Mouse (Mus musculus) mesoderm, embryonic 11.5 days (tissue): ENCODE measurements at regions not wholly inside any gene's neighbourhood (a gene's known extent, or its start where the extent isn't known, plus 50 kb on each side); places are given as distances from the start of the nearest gene placed in this dataset.

Source experiments
- DNase-seq: peaks from one replicate; pipeline ENCODE4 v3.0.0-alpha.2; 2012; ENCODE audit warnings: low read depth, low spot score

DNA sequence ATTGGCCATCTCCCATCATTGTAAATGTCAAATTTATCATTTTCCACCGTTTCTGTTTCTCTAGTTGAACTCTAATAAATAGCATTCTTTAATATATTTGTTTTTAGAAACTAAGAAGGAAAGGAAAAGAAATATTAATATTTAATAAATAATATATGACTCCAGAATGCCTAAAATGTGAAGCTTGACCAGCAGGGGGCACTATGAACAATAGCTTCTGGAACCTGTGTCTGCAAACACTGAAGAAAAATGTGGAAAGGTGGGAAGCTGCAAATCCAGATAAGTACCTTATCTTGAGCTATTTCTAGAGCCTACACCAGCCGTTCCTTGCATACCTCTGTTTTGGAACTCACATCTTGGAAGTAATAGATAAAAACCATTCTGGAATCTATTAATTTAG, 493.7 kb upstream of the Lingo2 start:
- peak; percentile 1 for DNase-seq

DNA sequence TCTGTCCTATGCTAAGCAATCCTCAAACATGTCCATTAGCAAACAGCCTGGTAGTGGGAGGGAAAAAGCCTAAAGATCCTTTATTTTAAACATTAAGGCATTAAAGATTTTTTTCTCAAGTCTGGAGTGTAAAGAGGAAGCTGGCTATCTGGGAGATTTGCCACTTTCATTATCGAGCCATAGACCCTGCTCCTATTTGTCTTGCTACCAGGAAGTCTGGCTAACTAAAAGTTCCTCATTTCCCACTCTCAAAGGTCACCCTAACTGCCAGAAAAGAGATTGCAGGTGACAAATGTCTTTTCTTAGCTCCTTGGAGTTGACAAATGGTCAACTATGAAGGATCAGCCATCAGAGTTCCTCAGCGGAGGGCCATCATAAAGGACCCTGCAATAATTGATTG, 461.2 kb upstream of the Lingo2 start:
- no peak for DNase-seq

DNA sequence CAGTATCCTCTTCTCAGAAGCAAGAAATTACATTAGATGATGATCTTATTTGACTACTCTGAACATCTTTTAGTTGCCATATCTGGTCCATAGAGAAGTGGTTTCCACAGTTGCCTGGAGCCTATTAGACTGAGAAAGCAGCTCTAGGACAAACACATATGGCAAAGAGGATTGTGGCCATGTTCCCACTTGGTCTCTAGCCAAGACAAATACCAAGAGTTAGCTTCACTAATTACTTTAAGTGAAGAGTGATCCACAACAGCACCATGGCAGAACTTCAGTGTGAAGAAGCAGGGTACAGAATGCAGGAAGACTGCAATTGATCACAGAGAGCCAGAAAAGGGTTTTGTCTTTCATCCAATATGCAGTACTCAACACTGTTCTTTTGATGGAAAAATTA, 436.6 kb upstream of the Lingo2 start:
- DNase-seq, result no peak

DNA sequence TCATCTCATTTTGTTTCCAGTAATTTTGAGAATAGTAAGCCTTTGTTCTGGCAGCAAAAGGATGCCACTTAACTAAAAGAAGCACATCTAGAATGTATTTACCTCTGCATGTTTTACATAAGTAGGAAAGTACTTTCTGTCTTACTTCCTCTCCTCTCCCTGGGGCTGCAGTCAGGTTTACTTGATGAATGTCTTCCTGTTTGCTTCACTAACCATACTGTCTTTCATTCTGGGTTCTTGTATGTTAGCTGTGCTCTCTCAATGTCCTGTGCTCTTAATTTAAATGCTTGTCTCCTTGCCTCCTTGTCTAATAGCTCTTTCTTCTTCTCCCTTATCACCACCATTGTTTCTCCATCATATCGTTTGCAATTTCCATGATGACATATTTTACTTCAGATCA, 435.3 kb upstream of the Lingo2 start:
- peak; percentile 6 for DNase-seq

DNA sequence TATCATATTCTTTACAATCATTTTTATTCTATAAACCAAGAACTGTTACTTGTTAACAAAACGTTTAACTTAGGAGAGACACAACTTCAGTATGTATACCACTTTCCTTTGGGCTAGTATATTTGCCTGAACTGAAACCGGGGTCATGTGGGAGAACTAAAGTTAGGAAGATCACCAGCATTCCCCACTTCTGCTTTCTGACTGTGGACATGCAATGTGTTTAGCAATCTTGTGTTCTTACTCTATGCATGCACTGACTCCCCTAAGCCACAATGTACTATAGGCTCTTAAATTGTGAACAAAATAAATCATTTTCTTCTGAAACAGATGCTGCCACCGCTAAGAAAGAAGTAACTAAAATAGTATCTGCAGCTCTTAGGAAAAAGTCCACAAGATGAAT, 412.7 kb upstream of the Lingo2 start:
- no peak for DNase-seq

DNA sequence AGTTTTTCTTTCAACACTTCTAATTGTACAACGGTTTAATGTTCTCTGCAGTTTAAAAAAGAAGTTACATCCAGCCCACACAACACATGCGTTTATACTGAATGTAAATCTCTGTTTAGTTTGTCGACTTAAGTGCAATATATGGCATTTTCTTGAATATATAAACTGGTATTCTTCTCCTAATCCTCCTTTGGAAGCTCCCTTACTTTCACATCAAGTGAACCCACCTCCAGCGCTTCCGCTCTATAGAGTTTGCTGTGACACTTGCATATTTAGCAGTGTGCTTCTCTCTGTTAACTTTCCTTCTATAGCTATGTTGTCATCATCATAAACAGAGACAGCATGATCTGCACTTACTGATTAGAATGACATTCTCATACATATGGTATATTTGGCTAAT, 409.7 kb upstream of the Lingo2 start:
- no peak for DNase-seq

DNA sequence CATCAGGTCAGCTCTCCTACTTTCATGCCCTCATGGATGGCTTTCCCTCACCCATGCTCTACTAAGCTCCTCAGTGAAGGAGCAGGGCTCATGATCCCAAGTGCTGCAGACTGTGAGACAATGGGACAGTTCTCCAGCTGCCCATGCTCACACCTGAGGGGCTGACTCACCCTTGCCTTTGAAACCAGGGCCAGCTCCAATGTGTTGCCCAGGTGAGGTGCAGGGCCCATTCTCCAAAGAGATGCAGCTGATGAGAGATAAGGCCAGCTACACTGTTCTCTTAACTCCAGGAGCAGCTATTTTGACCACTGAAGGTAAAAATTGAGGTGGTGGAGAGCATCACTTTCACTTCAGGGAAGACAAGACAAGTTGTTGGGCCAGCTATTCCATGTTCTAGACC, 386.8 kb upstream of the Lingo2 start:
- no peak for DNase-seq
